Mouse (Mus musculus) adipocyte (in vitro differentiated cells): Measurements from ENCODE around the gene Svs6.
A peak's percentile ranks its signal among the peaks of the same experiment; 100 is the strongest.
"Not testable (repeated sequence)": the region's sequence is repeated elsewhere in the genome, so short reads cannot be mapped to it uniquely, and the experiment has no call there.

Experiments
- DNase-seq: peaks from one replicate; pipeline ENCODE4 v3.0.0-alpha.2; 2016; ENCODE audit warnings: low spot score

Gene Svs6

GRCm38 (mm10) chr2:164316451-164316850 is at the start of gene Svs6:
Gene Svs6, plus strand, starts transcription at chr2:164316751.
- not testable (repeated sequence) for DNase-seq

- no peak for DNase-seq
Observed at GRCm38 (mm10) chr2:164278359-164278758, 38.2 kb upstream of the Svs6 start, which contains the start of gene Svs4. Gene Svs4, minus strand, starts transcription at chr2:164278459.

- not testable (repeated sequence) for DNase-seq
Observed at GRCm38 (mm10) chr2:164288968-164289367, 27.6 kb upstream of the Svs6 start, which contains the start of gene Svs3a. Gene Svs3a, plus strand, starts transcription at chr2:164289268.

- DNase-seq: no peak
Observed at GRCm38 (mm10) chr2:164312599-164312998, 4.0 kb upstream of the Svs6 start.

- DNase-seq: not testable (repeated sequence)
Observed at GRCm38 (mm10) chr2:164315460-164315859, 1.1 kb upstream of the Svs6 start.

- DNase-seq: no peak
Observed at GRCm38 (mm10) chr2:164320983-164321382, 4.4 kb downstream of the Svs6 start.

- not testable (repeated sequence) for DNase-seq
Observed at GRCm38 (mm10) chr2:164332440-164332839, 15.9 kb downstream of the Svs6 start, which contains the start of gene Svs5. Gene Svs5, plus strand, starts transcription at chr2:164332740.

GRCm38 (mm10) chr2:164343732-164344131 is 27.2 kb downstream of the Svs6 start:
- not testable (repeated sequence) for DNase-seq

- DNase-seq: not testable (repeated sequence)
Observed at GRCm38 (mm10) chr2:164347697-164348096, 31.1 kb downstream of the Svs6 start.

- no peak for DNase-seq
Observed at GRCm38 (mm10) chr2:164348980-164349379, 32.4 kb downstream of the Svs6 start.

- no peak for DNase-seq
Observed at GRCm38 (mm10) chr2:164352697-164353096, 36.1 kb downstream of the Svs6 start.

GRCm38 (mm10) chr2:164353356-164353755 is 36.8 kb downstream of the Svs6 start:
- DNase-seq: no peak

GRCm38 (mm10) chr2:164356177-164356967 is 39.8 kb downstream of the Svs6 start:
- peak; percentile 60 for DNase-seq

- DNase-seq: no peak
Observed at GRCm38 (mm10) chr2:164358373-164358772, 41.8 kb downstream of the Svs6 start.

GRCm38 (mm10) chr2:164359031-164359430 is 42.5 kb downstream of the Svs6 start:
- no peak for DNase-seq

GRCm38 (mm10) chr2:164359668-164360067 is 43.1 kb downstream of the Svs6 start:
- no peak for DNase-seq

- DNase-seq: no peak
Observed at GRCm38 (mm10) chr2:164360974-164361657, 44.6 kb downstream of the Svs6 start.

- no peak for DNase-seq
Observed at GRCm38 (mm10) chr2:164366947-164367346, 50.4 kb downstream of the Svs6 start.
